Mouse (Mus musculus) cerebellum, postnatal 10 days (tissue): ENCODE measurements at regions not wholly inside any gene's neighbourhood (a gene's known extent, or its start where the extent isn't known, plus 50 kb on each side); places are given as distances from the start of the nearest gene placed in this dataset.
A peak's percentile ranks its signal among the peaks of the same experiment; 100 is the strongest.

Source experiments
- DNase-seq, 2 experiments: peaks; one replicate each; pipeline ENCODE4 v3.0.0; 2021; ENCODE audit warnings: mixed read lengths in 2 of 2

- DNase-seq = no peak
Measured at GRCm38 (mm10) chr3:65891594-65891993, 66.5 kb downstream of the Ccnl1 start.

DNA sequence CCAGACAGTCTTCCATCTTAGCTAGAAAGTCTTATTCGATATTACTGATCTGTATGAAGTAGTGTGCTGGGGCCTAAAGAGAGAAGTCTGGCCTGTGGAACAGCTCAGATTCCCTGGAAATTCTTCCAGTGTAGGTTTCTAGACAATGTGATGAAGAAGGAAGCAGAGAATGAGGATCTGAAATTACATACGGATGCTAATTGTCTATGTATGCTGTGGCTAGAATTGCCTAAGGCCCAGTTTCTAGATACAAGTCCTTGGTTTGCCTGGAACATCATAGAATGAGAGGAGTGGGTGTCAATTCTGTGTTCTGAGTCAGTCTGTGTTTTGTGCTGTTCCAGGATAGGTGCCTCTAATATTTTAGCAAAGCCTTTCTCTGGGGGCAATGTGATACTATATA is 66.9 kb downstream of the Ccnl1 start:
- no peak for DNase-seq

- no peak for DNase-seq
Measured at GRCm38 (mm10) chr3:65888921-65889320, 69.1 kb downstream of the Ccnl1 start.

- peak in 1 of 2 experiments; percentile 46 for DNase-seq
Measured at GRCm38 (mm10) chr3:65884571-65885011, 73.5 kb downstream of the Ccnl1 start.

- DNase-seq = no peak
Measured at GRCm38 (mm10) chr3:65882123-65882522, 75.9 kb downstream of the Ccnl1 start.
